Mouse (Mus musculus): ENCODE measurements at regions not wholly inside any gene's neighbourhood (a gene's known extent, or its start where the extent isn't known, plus 50 kb on each side); places are given as distances from the start of the nearest gene placed in this dataset.
A peak's percentile ranks its signal among the peaks of the same experiment; 100 is the strongest.

- DNase-seq (ENCODE audit: low spot score): no peak
Observed at GRCm38 (mm10) chr12:10571643-10572377, 181.2 kb downstream of the Rdh14 start.

GRCm38 (mm10) chr12:10572378-10572650 is 181.7 kb downstream of the Rdh14 start:
- DNase-seq (ENCODE audit: low spot score): no peak

DNA sequence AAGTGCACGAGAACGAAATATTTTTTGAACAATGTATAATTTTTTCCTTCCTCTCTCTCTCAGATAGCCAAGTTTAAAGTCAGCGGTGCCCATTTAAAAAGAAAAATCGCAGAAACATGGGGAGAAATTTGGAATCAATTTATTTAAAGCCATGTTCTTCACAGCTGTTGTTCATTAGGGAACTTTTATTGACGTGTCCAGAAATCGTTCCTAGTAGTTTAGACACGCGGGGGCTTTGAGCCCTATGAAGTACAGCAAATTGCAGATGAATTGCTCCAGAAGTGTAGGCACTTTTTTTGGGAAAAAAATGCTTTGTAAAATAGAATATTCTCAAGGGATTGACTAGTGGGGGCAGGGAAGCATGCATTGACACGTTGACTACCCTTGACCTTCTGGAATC is 182.8 kb downstream of the Rdh14 start:
- no peak for DNase-seq (ENCODE audit: low spot score)

DNA sequence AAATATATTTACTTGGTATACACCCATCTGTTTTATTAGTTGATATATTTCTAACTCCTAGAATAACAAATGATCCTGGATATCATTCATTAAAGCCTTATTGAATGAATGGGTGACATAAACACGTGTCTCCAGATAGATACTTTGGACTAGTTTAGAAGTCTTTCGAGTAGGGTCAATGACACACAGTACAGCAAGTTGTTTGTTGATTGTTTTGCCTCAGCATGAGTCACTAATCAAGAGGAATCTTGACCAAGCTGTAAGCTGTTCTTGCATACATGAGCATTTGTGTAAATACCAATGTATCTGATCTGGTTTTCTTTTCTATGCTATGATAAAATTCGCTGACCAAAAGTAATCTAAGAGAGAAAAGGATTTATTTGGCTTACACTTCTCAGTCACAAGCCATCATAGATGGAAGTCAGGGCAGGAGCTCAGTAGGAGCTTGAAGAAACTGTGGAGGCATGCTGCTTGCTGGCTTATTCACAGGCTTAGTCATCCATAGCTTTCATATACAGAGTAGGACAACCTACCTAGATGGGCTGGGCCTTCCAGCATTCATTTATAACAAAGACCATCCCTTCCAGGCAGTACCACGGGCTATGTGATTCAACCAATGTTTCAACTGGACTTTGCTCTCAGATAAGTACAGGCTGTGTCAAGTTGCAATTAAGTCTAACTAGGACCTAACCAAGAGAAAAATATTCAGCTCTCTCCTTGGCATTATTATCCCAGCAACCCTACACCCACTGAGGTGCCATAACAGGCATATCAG is 192.5 kb downstream of the Rdh14 start:
- no peak for DNase-seq (ENCODE audit: low spot score)

GRCm38 (mm10) chr12:10584026-10584425 is 193.5 kb downstream of the Rdh14 start:
- DNase-seq (ENCODE audit: low spot score): no peak

GRCm38 (mm10) chr12:10589537-10589936 is 199.0 kb downstream of the Rdh14 start:
- peak; percentile 71 for DNase-seq (ENCODE audit: low spot score)

- DNase-seq (ENCODE audit: low spot score): peak; percentile 9
Observed at GRCm38 (mm10) chr12:10597976-10598746, 207.6 kb downstream of the Rdh14 start.

GRCm38 (mm10) chr12:10600111-10600510 is 209.5 kb downstream of the Rdh14 start:
- DNase-seq (ENCODE audit: low spot score): no peak

- DNase-seq (ENCODE audit: low spot score): no peak
Observed at GRCm38 (mm10) chr12:10618319-10618718, 227.7 kb downstream of the Rdh14 start.

DNA sequence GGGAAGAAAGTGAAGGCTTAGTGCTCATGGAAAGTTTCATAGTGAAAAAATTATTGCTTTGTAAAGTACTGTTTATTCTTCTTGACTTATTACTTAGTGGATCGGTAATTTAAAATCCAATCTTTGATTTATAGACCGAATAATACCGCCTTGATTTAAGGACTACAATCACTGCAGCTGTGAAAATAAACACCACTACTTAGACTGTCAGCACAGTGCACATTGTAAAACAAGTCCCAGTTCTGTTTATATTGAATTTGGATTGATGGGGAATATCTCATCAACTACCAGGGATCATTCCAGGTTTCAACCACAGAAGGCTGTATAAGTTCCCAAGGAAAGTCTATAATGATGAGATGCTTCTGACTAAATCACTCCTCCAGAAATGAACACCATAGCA is 230.0 kb downstream of the Rdh14 start:
- no peak for DNase-seq (ENCODE audit: low spot score)

GRCm38 (mm10) chr12:10638591-10638990 is 248.0 kb downstream of the Rdh14 start:
- DNase-seq (ENCODE audit: low spot score): no peak

DNA sequence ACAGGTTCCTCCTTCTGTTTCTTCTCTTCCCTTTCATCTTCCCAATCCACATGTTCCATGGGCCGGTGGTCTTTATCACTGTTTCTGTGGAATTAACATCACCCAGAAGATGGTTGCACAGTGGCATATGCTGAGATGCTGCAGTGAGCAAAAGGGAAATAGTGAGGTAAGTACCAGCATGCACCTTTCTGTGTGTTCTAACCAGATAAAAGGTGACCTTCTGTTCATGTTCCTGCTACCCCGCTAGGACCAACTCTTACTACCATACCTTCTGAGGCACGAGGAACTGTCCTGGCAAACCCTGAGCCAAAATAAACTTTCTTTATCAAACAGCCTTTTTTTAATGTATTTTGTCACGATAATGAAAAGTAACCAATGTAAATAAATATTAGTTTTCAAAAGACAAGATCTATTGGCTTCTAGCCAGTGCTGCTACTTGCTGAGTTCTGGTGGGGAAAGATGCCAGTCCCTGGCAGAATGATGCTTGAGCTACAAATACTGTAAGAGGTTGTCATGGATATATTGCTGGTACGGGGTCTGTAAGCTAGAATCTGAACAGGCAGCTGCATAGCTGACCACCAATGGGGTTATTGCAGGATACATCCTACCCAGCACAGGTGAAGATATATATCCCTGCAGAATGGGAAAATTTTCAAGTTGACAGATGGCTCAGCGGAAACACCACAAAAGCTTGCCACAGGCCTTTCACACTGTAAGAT is 264.1 kb downstream of the Rdh14 start:
- no peak for DNase-seq (ENCODE audit: low spot score)

DNA sequence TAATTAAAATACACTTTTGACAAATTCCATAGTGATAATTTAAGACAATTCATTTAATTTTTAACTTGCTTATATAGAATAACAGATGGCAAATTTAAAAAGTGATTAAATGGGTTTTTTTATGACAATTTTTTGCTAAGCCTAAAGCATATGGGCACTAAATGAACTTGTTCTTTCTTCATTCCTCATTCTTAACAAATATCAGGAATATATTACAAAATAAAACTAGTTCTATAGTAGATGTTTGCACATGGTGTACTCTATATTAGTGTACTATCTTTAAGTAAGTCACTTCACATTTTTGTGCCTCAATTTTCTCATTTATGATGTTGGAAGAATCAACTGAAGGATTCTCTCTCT is 264.6 kb downstream of the Rdh14 start:
- no peak for DNase-seq (ENCODE audit: low spot score)

DNA sequence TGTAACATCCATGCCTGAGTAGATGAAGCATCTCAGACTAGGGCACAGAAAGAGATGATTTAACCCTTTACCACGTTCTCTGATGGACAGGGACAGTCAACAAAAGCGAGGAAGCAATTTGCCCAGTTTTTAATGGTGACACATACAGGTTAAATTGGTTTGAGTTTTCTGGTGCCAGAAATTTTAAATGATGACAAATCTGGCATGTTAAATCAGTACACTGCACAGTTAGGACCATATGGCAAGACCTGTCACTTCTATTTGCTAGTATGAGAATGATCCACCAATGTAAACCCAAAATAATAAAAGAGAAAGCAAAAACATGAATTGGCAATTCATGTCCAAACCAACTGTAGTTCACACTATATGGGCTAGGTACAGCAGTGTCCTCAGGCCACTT is 268.3 kb downstream of the Rdh14 start:
- no peak for DNase-seq (ENCODE audit: low spot score)

- no peak for DNase-seq (ENCODE audit: low spot score)
Observed at GRCm38 (mm10) chr12:10686747-10687146, 296.2 kb downstream of the Rdh14 start.

Measured in gastrocnemius, adult 18-20 months (tissue).